Mouse (Mus musculus): ENCODE measurements at regions not wholly inside any gene's neighbourhood (a gene's known extent, or its start where the extent isn't known, plus 50 kb on each side); places are given as distances from the start of the nearest gene placed in this dataset.

GRCm38 (mm10) chr7:71829567-71829966 is 476.8 kb downstream of the Mctp2 start:
- Histone ChIP-seq H3K27ac (ENCODE audit: insufficient read depth, low read depth) (no peak overlapping the region), H3K36me3 (replicated peaks in 1 of 2; ENCODE audit: control insufficient read depth in 1 of 2, insufficient read depth in 1 of 2, low read length in 1 of 2) (no peaks in the 10 kb centered on the region), H3K4me2 (ENCODE audit: insufficient read depth, low read depth, poor library complexity, severe bottlenecking) (no peak overlapping the region), H3K4me1 (ENCODE audit: control insufficient read depth in 1 of 2, insufficient read depth in 2 of 2) (no peaks in the 10 kb centered on the region), H3K79me2 (replicated peaks; ENCODE audit: control insufficient read depth, extremely low read depth, insufficient read depth, poor library complexity, severe bottlenecking) (no peaks in the 10 kb centered on the region), H3K9ac (ENCODE audit: insufficient read depth, low read depth) (no peak overlapping the region), H3K27me3 (replicated peaks) (no peaks in the 10 kb centered on the region), H3K4me3 (replicated peaks in 1 of 3; ENCODE audit: low read depth in 2 of 3, low read length in 2 of 3, poor library complexity in 1 of 3) (no peak overlapping the region), H3K9me3 (replicated peaks; ENCODE audit: low read length) (peaks cover 48% of the 10 kb centered on the region)
- in situ Hi-C loops (cut with MboI; ENCODE audit: low pct_ligation_motif_present, low pct_unique_long_range_greater_than_20kb, low sequenced_read_pairs) (no loop called here), dilution Hi-C loops (cut with MboI; ENCODE audit: extremely low pct_ligation_motif_present, extremely low pct_unique_long_range_greater_than_20kb, low sequenced_read_pairs) (no loop called here)
- TF ChIP-seq RAD21 (IDR thresholded peaks at IDR 0.05; ENCODE audit: low read depth, low read length) (no peak), EP300 (IDR thresholded peaks at IDR 0.05; ENCODE audit: low read length) (no peak), MEF2A (IDR thresholded peaks at IDR 0.05; ENCODE audit: borderline replicate concordance, low read depth, low read length) (no peak), SIN3A (IDR thresholded peaks at IDR 0.05; ENCODE audit: low read length) (no peak), MAX (IDR thresholded peaks at IDR 0.05; ENCODE audit: low read length) (no peak), ZKSCAN1 (IDR thresholded peaks at IDR 0.05; ENCODE audit: borderline replicate concordance, low read depth, low read length) (no peak), JUN (IDR thresholded peaks at IDR 0.05; ENCODE audit: insufficient read depth, low read depth, low read length) (no peak), JUND (conservative IDR thresholded peaks at IDR 0.05; ENCODE audit: low read depth, low read length) (no peak), E2F4 (IDR thresholded peaks at IDR 0.05; ENCODE audit: insufficient replicate concordance, low read depth, low read length) (no peak), MAZ (IDR thresholded peaks at IDR 0.05; ENCODE audit: low read depth, low read length) (no peak), USF1 (IDR thresholded peaks at IDR 0.05; ENCODE audit: low read depth, low read length) (no peak), CTCF (conservative IDR thresholded peaks at IDR 0.05 in 1 of 2, IDR thresholded peaks at IDR 0.05 in 1 of 2; ENCODE audit: low read depth in 2 of 2, low read length in 2 of 2) (no peak), ETS1 (conservative IDR thresholded peaks at IDR 0.05; ENCODE audit: low read depth, low read length) (no peak), USF2 (conservative IDR thresholded peaks at IDR 0.05; ENCODE audit: low read depth, low read length) (no peak), UBTF (IDR thresholded peaks at IDR 0.05; ENCODE audit: low read depth, low read length) (no peak), TBP (conservative IDR thresholded peaks at IDR 0.05; ENCODE audit: low read depth, low read length) (no peak), CHD2 (IDR thresholded peaks at IDR 0.05; ENCODE audit: low read length) (no peak), GABPA (IDR thresholded peaks at IDR 0.05; ENCODE audit: insufficient replicate concordance, low read depth, low read length) (no peak), IRF4 (IDR thresholded peaks at IDR 0.05; ENCODE audit: low read depth, low read length) (no peak), MYC (IDR thresholded peaks at IDR 0.05; ENCODE audit: low read depth, low read length) (no peak)
- no peak for DNase-seq (ENCODE audit: extremely low read depth)

- Histone ChIP-seq H3K9ac (ENCODE audit: insufficient read depth, low read depth) (no peak overlapping the region), H3K79me2 (replicated peaks; ENCODE audit: control insufficient read depth, extremely low read depth, insufficient read depth, poor library complexity, severe bottlenecking) (no peaks in the 10 kb centered on the region), H3K9me3 (replicated peaks; ENCODE audit: low read length) (peaks cover 25% of the 10 kb centered on the region), H3K4me1 (ENCODE audit: control insufficient read depth in 1 of 2, insufficient read depth in 2 of 2) (no peaks in the 10 kb centered on the region), H3K36me3 (replicated peaks in 1 of 2; ENCODE audit: control insufficient read depth in 1 of 2, insufficient read depth in 1 of 2, low read length in 1 of 2) (no peaks in the 10 kb centered on the region), H3K27ac (ENCODE audit: insufficient read depth, low read depth) (no peak overlapping the region), H3K4me2 (ENCODE audit: insufficient read depth, low read depth, poor library complexity, severe bottlenecking) (no peak overlapping the region), H3K4me3 (replicated peaks in 1 of 3; ENCODE audit: low read depth in 2 of 3, low read length in 2 of 3, poor library complexity in 1 of 3) (no peak overlapping the region), H3K27me3 (replicated peaks) (no peaks in the 10 kb centered on the region)
- dilution Hi-C loops (cut with MboI; ENCODE audit: extremely low pct_ligation_motif_present, extremely low pct_unique_long_range_greater_than_20kb, low sequenced_read_pairs) = no loop called here
- in situ Hi-C loops (cut with MboI; ENCODE audit: low pct_ligation_motif_present, low pct_unique_long_range_greater_than_20kb, low sequenced_read_pairs) = no loop called here
- no peak for TF ChIP-seq USF1 (IDR thresholded peaks at IDR 0.05; ENCODE audit: low read depth, low read length)
- no peak for DNase-seq (ENCODE audit: extremely low read depth)
Measured at GRCm38 (mm10) chr7:71816138-71816537, 464.9 kb upstream of the Gm10295 start.

Measured in CH12.LX (cell line).